8 mouse cellular contexts compared by ENCODE assay signal in genomic region chr4:119539031-119539824, GRCm38 (mm10). TPM values are rescaled to one million over a fixed set of nuclear protein-coding genes. Genes with fewer than 3 reads are reported as not detected.
DNase-seq lines count a peak whose midpoint lies in the region; ATAC-seq lines count a peak whose summit lies in the region.

Gene Frg2f1 (minus strand): TSS chr4:119539529.

- WGBS in hindbrain, embryonic 12.5 days = under 1% methylated on average over 81 of the region's 85 CpGs

- H3K9me3 ChIP-seq in hindbrain, embryonic 12.5 days (replicated peaks) = no peaks in the 10 kb centered on the region

- peak within 1 kb of the TSS; percentile 99 for H3K27ac ChIP-seq in hindbrain, embryonic 12.5 days

- peak within 1 kb of the TSS; percentile 97 for H3K9ac ChIP-seq in hindbrain, embryonic 12.5 days

- H3K4me3 ChIP-seq in hindbrain, embryonic 12.5 days = peak within 1 kb of the TSS; percentile 96

- no peaks in the 10 kb centered on the region for H3K27me3 ChIP-seq in hindbrain, embryonic 12.5 days

- H3K36me3 ChIP-seq in hindbrain, embryonic 12.5 days = no peaks in the 10 kb centered on the region

- peak; percentile 93 for ATAC-seq in hindbrain, embryonic 12.5 days (ENCODE audit: low FRiP score)

- H3K4me2 ChIP-seq in hindbrain, embryonic 12.5 days (replicated peaks) = peak within 1 kb of the TSS; percentile 78

- DNase-seq in NIH3T3 (ENCODE audit: low read depth) = peak; percentile 98
- DNase-seq in cerebellum, postnatal 10 days = peak; percentile 98
- peak; percentile 88 to 94 for DNase-seq in frontal cortex, postnatal 10 days (ENCODE audit: low spot score in 2 of 2)
- peak; percentile 94 to 97 for DNase-seq in layer of hippocampus, postnatal 14 days (ENCODE audit: low spot score in 2 of 2)
- DNase-seq in lung, postnatal 14 days = peak; percentile 96
- DNase-seq in retina, adult 2 months (ENCODE audit: low read depth, low spot score) = peak; percentile 89
- DNase-seq in thymus, postnatal 36 days = peak; percentile 92 to 93

- H3K4me1 ChIP-seq in hindbrain, embryonic 12.5 days = peaks cover 13% of the 10 kb centered on the region

RNA-seq across cellular contexts. Expression of gene Frg2f1, which starts in this region (rescaled TPM):
- polyA plus RNA-seq in hindbrain, embryonic 12.5 days (2016; fragmentation: Nextera tagmentation; extraction: Ambion mirVana) = 4.5 and 4.8 TPM in 2 replicates
- total RNA-seq in layer of hippocampus, postnatal 14 days (2021) = 10 to 100 TPM; 30.4 to 34.4 TPM

Comparison
In these comparisons a context has a peak if more than half of its experiments do, and no peak if none do; other contexts are left out.
1. Peak in every context shown above with its lines: DNase-seq, ATAC-seq, H3K4me3 ChIP-seq and H3K27ac ChIP-seq.